Mouse (Mus musculus) heart, postnatal 0 days (tissue): Measurements from ENCODE around the gene Cebpzos. TPM values are rescaled to one million over a fixed set of nuclear protein-coding genes. Genes with fewer than 3 reads are reported as not detected.

Experiments
- ATAC-seq: fragments of 200-750 bp; cut with Nextera tagmentation; 2 replicates; pipeline ENCODE4 v1.8.0; 2017; ENCODE audit warnings: low read depth, moderate number of reproducible peaks, moderate library complexity; ENCODE audit not compliant: insufficient read depth
- DNase-seq: peaks from one replicate; pipeline ENCODE4 v3.0.0-alpha.2; 2016; ENCODE audit warnings: low spot score
- H3K27ac ChIP-seq: fragments of 300-500 bp; sonication (generic); 2 replicates; pipeline ENCODE4 v1.5.1; 2014; ENCODE audit warnings: low read depth, mild to moderate bottlenecking
- H3K27me3 ChIP-seq: fragments of 300-500 bp; sonication (generic); 2 replicates; pipeline ENCODE4 v1.6.1; 2014; ENCODE audit warnings: low read length, mixed read lengths; ENCODE audit not compliant: control insufficient read depth, insufficient read depth
- H3K36me3 ChIP-seq: fragments of 300-500 bp; sonication (generic); replicated peaks from 2 replicates; pipeline ENCODE4 v1.6.1; 2014; ENCODE audit warnings: low read length, mixed read lengths; ENCODE audit not compliant: control insufficient read depth, insufficient read depth
- H3K4me1 ChIP-seq: fragments of 300-500 bp; sonication (generic); 2 replicates; pipeline ENCODE4 v1.6.1; 2014; ENCODE audit warnings: antibody characterized with exemption; ENCODE audit not compliant: control insufficient read depth, insufficient read depth
- H3K4me2 ChIP-seq: fragments of 300-500 bp; sonication (generic); 2 replicates; pipeline ENCODE4 v1.6.1; 2014; ENCODE audit warnings: low read depth, mild to moderate bottlenecking, low read length, moderate library complexity
- H3K4me3 ChIP-seq: fragments of 300-500 bp; sonication (generic); 2 replicates; pipeline ENCODE4 v1.5.1; 2014; ENCODE audit warnings: low read depth, low read length
- H3K9ac ChIP-seq: fragments of 300-500 bp; sonication (generic); replicated peaks from 2 replicates; pipeline ENCODE4 v1.6.1; 2014; ENCODE audit warnings: low read depth, low read length, mixed read lengths
- H3K9me3 ChIP-seq: fragments of 300-500 bp; sonication (generic); replicated peaks from 2 replicates; pipeline ENCODE4 v1.6.1; 2016; ENCODE audit warnings: low read length; ENCODE audit not compliant: control insufficient read depth
- CTCF ChIP-seq: IDR thresholded peaks from 2 replicates; pipeline ENCODE4 v1.5.1; 2016; ENCODE audit warnings: antibody characterized with exemption, control low read depth, low read depth
- EP300 ChIP-seq: IDR thresholded peaks from 2 replicates; pipeline ENCODE4 v1.6.1; 2016; ENCODE audit warnings: antibody characterized with exemption, low read depth
- WGBS: fragments of 180-500 bp; shearing (Covaris S2); extraction: QIAGEN DNeasy Blood & Tissue Kit; methylation state at CpG from one replicate; pipeline ENCODE4 v1.1.7; 2014; 5-methylcytosine and 5-hydroxymethylcytosine counted together
- polyA plus RNA-seq: library from polyadenylated mRNA; unstranded; fragments of >200 nt; fragmentation: Nextera tagmentation; extraction: Ambion mirVana; gene quantifications from 2 replicates; pipeline ENCODE4 v1.2.1, GENCODE M21; 2015
- total RNA-seq: library from RNA; depleted of rRNA; stranded (reverse); fragments of >200 nt; gene quantifications from 2 replicates; pipeline ENCODE4 v1.2.3, GENCODE M21; 2014; ENCODE audit warnings: low replicate concordance

The Cebpzos gene
- total and polyA plus RNA-seq, 2 experiments from 2014 or later = 21.4 to 134 TPM

DNA sequence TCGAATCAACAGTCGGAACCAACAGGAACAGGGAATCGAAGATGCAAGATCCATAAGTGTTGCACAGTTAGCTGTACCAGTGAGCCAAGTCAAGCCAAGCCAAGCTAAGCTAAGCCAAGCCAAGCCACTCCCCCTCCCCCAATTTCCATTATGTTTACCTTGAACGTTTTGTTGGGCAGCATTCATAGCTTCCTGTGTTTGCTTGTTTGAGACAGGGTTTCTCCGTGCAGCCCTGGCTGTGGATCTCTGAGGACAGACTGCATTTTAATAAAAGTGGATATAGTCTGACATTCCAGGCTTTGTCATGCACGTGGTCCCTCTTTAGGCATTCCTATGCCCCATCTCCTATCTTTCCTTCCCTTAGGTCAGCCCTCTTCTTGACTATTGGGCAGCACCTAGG, 528 bp upstream of the Cebpzos start:
- H3K9ac ChIP-seq = peak overlapping the region; percentile 76
- H3K4me1 ChIP-seq = peaks cover 9% of the 10 kb centered on the region; the same call in 1 of the 2 replicates
- H3K27me3 ChIP-seq = no peaks in the 10 kb centered on the region
- WGBS = 53% methylated on average over 6 of the region's 6 CpGs
- peak overlapping the region; percentile 84 for H3K4me3 ChIP-seq
- TF ChIP-seq CTCF = no peak
- no peak for TF ChIP-seq EP300
- peak overlapping the region; percentile 89 for H3K27ac ChIP-seq
- H3K4me2 ChIP-seq = peak overlapping the region; percentile 88
- H3K9me3 ChIP-seq = no peaks in the 10 kb centered on the region
- peaks cover 20% of the 10 kb centered on the region for H3K36me3 ChIP-seq
- ATAC-seq = no peak
- DNase-seq = no peak

- Histone ChIP-seq H3K4me1 (peaks cover 9% of the 10 kb centered on the region; the same call in 1 of the 2 replicates), H3K36me3 (peaks cover 30% of the 10 kb centered on the region), H3K9me3 (no peaks in the 10 kb centered on the region), H3K4me3 (peak overlapping the region; percentile 84), H3K27me3 (no peaks in the 10 kb centered on the region), H3K9ac (peak overlapping the region; percentile 76), H3K27ac (peak overlapping the region; percentile 89), H3K4me2 (peak overlapping the region; percentile 88)
- TF ChIP-seq CTCF = no peak
- no peak for TF ChIP-seq EP300
- DNase-seq (no peak), ATAC-seq (no peak; the same call in 1 of the 2 replicates)
- 1% methylated on average over 11 of the region's 11 CpGs for WGBS
Observed at GRCm38 (mm10) chr17:78916899-78917298, 599 bp downstream of the Cebpzos start.

DNA sequence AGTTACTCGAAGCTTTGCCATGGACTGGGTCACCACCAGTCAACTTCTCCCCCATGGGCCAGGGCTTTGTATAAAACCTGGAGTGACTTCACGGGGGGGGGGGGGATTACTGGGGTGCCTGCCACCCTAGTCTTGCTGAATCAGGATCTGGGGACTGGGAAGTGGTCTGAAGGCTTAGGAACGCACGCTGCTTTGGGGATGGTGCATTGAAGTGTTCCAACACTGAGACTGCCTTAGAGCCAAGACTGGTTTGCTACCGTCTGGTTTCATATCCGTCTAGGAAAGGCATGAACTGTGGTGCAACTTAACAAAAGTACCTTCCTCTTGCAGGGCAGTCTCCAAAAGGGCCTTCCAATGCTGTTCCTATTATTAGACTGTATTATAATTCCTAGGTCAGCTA, 1.4 kb downstream of the Cebpzos start:
- TF ChIP-seq EP300 (no peak), CTCF (no peak)

DNA sequence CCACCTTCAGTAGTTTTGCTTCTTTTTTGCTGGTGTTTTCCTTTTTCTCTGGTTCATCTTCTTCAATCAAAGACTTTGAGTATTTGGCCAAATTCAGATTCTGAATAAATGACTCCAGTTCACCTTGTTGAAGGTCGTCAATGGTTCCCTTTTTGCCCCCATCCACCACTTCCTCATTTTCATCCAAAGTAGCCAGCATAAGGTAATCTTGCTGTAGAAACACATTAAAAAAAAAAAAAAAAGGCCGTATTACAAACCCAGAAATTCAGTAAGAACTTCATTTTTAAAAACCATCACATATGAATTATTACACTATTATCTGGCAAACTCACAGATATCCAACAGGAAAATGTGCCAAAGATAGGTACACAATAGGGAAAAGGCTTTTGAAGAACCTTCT, 19.6 kb downstream of the Cebpzos start:
- TF ChIP-seq EP300 (no peak), CTCF (no peak)
- Histone ChIP-seq H3K4me1 (peaks cover 13% of the 10 kb centered on the region), H3K9me3 (no peaks in the 10 kb centered on the region), H3K36me3 (peaks cover 48% of the 10 kb centered on the region), H3K27ac (no peak overlapping the region), H3K27me3 (no peaks in the 10 kb centered on the region), H3K9ac (peak overlapping the region; percentile 80), H3K4me2 (peak overlapping the region; percentile 91), H3K4me3 (peak overlapping the region; percentile 92)
- DNase-seq = no peak
- 87% methylated on average over 2 of the region's 2 CpGs for WGBS
- no peak for ATAC-seq

More for the DNA sequence above, 1.4 kb downstream of the Cebpzos start:
- Histone ChIP-seq H3K27ac (no peak overlapping the region), H3K4me2 (no peak overlapping the region), H3K27me3 (no peaks in the 10 kb centered on the region), H3K4me3 (no peak overlapping the region), H3K36me3 (peaks cover 37% of the 10 kb centered on the region), H3K4me1 (peaks cover 9% of the 10 kb centered on the region; the same call in 1 of the 2 replicates), H3K9me3 (no peaks in the 10 kb centered on the region), H3K9ac (peak overlapping the region; percentile 76; the same call in 1 of the 2 replicates)
- ATAC-seq (no peak), DNase-seq (no peak)
- 49% methylated on average over 6 of the region's 6 CpGs for WGBS

GRCm38 (mm10) chr17:78936466-78937228, 20.3 kb downstream of the Cebpzos start, which contains the start of the genes Cebpz and Ndufaf7:
Gene Cebpz (minus strand): TSS chr17:78937066.
Gene Ndufaf7 (plus strand): TSS chr17:78937136.
- Histone ChIP-seq H3K4me3 (peak within 1 kb of the TSS; percentile 92), H3K9ac (peak within 1 kb of the TSS; percentile 80), H3K27me3 (no peaks in the 10 kb centered on the region), H3K9me3 (no peaks in the 10 kb centered on the region), H3K4me1 (peaks cover 13% of the 10 kb centered on the region), H3K36me3 (peaks cover 43% of the 10 kb centered on the region), H3K27ac (peak within 1 kb of the TSS; percentile 39), H3K4me2 (peak within 1 kb of the TSS; percentile 91)
- DNase-seq = peak; percentile 95
- under 1% methylated on average over 45 of the region's 45 CpGs for WGBS
- no peak for TF ChIP-seq EP300
- TF ChIP-seq CTCF = no peak
- ATAC-seq = peak; percentile 99
